Mouse (Mus musculus) cortical plate, adult 2 months (tissue): ENCODE results near the gene Zbtb11. TPM values are rescaled to one million over a fixed set of nuclear protein-coding genes. Genes with fewer than 3 reads are reported as not detected.
A peak's percentile ranks its signal among the peaks of the same experiment; 100 is the strongest.

ENCODE experiments used
- H3K27ac ChIP-seq: fragments of 200-500 bp; 2 replicates; pipeline ENCODE4 v1.5.1; 2012; ENCODE audit warnings: low read length, control low read depth, inconsistent platforms; ENCODE audit not compliant: insufficient read depth
- H3K4me1 ChIP-seq: fragments of 200-500 bp; 2 replicates; pipeline ENCODE4 v1.6.1; 2011; ENCODE audit warnings: low read length; ENCODE audit not compliant: control insufficient read depth, insufficient read depth
- H3K4me3 ChIP-seq: fragments of 200-500 bp; 2 replicates; pipeline ENCODE4 v1.5.1; 2011; ENCODE audit warnings: mild to moderate bottlenecking, low read length, control low read depth; ENCODE audit not compliant: insufficient read depth
- CTCF ChIP-seq: fragments of 200-500 bp; IDR thresholded peaks from 2 replicates; pipeline ENCODE4 v1.5.1; 2011; ENCODE audit warnings: mild to moderate bottlenecking, control low read depth, low read length; ENCODE audit not compliant: insufficient read depth; ENCODE audit errors: extremely low read depth
- POLR2A ChIP-seq: fragments of 200-500 bp; IDR thresholded peaks from 2 replicates; pipeline ENCODE4 v1.6.1; 2011; ENCODE audit warnings: mild to moderate bottlenecking, low read length, control low read depth; ENCODE audit not compliant: insufficient read depth; ENCODE audit errors: extremely low read depth
- polyA plus RNA-seq: library from polyadenylated mRNA; depleted of rRNA; stranded (reverse); fragments of >200 nt; gene quantifications from 2 replicates; pipeline ENCODE4 v1.2.3, GENCODE M21; 2012

Zbtb11 gene
- polyA plus RNA-seq, 1 experiment = 25.8 TPM

GRCm38 (mm10) chr16:55969147-55969546 is 4.5 kb upstream of the Zbtb11 start:
- H3K27ac ChIP-seq = no peak overlapping the region
- peaks cover 3% of the 10 kb centered on the region; the same call in 1 of the 2 replicates for H3K4me1 ChIP-seq
- TF ChIP-seq CTCF (peak; percentile 44), POLR2A (no peak)
- H3K4me3 ChIP-seq = no peak overlapping the region

- TF ChIP-seq POLR2A (no peak), CTCF (no peak)
Observed at GRCm38 (mm10) chr16:55970416-55970815, 3.3 kb upstream of the Zbtb11 start.

GRCm38 (mm10) chr16:55971735-55972615 is 1.7 kb upstream of the Zbtb11 start:
- H3K4me3 ChIP-seq = no peak overlapping the region
- H3K4me1 ChIP-seq = peaks cover 3% of the 10 kb centered on the region; the same call in 1 of the 2 replicates
- TF ChIP-seq CTCF (no peak), POLR2A (no peak)
- no peak overlapping the region for H3K27ac ChIP-seq

More at GRCm38 (mm10) chr16:55970416-55970815, 3.3 kb upstream of the Zbtb11 start:
- Histone ChIP-seq H3K4me3 (no peak overlapping the region), H3K27ac (no peak overlapping the region), H3K4me1 (peaks cover 3% of the 10 kb centered on the region; the same call in 1 of the 2 replicates)

- TF ChIP-seq POLR2A = no peak
- TF ChIP-seq CTCF = no peak
Observed at GRCm38 (mm10) chr16:55972626-55973201, 969 bp upstream of the Zbtb11 start.

GRCm38 (mm10) chr16:55974256-55974902 is 696 bp downstream of the Zbtb11 start:
- TF ChIP-seq POLR2A = peak; percentile 64; the same call in 1 of the 2 replicates
- no peak for TF ChIP-seq CTCF
- peak overlapping the region; percentile 88 for H3K4me3 ChIP-seq
- H3K27ac ChIP-seq = peak overlapping the region; percentile 83
- H3K4me1 ChIP-seq = no peaks in the 10 kb centered on the region; the same call in 1 of the 2 replicates

More at GRCm38 (mm10) chr16:55972626-55973201, 969 bp upstream of the Zbtb11 start:
- Histone ChIP-seq H3K27ac (no peak overlapping the region), H3K4me3 (no peak overlapping the region; the same call in 1 of the 2 replicates), H3K4me1 (no peaks in the 10 kb centered on the region; the same call in 1 of the 2 replicates)

- Histone ChIP-seq H3K4me3 (peak overlapping the region; percentile 88), H3K4me1 (no peaks in the 10 kb centered on the region; the same call in 1 of the 2 replicates)
Observed at GRCm38 (mm10) chr16:55974903-55975285, 1.2 kb downstream of the Zbtb11 start.

GRCm38 (mm10) chr16:55986001-55986400 is 12.3 kb downstream of the Zbtb11 start:
- no peak for TF ChIP-seq POLR2A
- TF ChIP-seq CTCF = no peak
- no peak overlapping the region for H3K27ac ChIP-seq
- H3K4me1 ChIP-seq = no peaks in the 10 kb centered on the region
- no peak overlapping the region for H3K4me3 ChIP-seq

More at GRCm38 (mm10) chr16:55974903-55975285, 1.2 kb downstream of the Zbtb11 start:
- peak overlapping the region; percentile 6; the same call in 1 of the 2 replicates for H3K27ac ChIP-seq
- no peak for TF ChIP-seq CTCF
- no peak for TF ChIP-seq POLR2A

- H3K4me1 ChIP-seq = no peaks in the 10 kb centered on the region
- TF ChIP-seq CTCF = no peak
- no peak for TF ChIP-seq POLR2A
- no peak overlapping the region for H3K27ac ChIP-seq
- no peak overlapping the region for H3K4me3 ChIP-seq
Observed at GRCm38 (mm10) chr16:55990311-55990710, 16.6 kb downstream of the Zbtb11 start.

GRCm38 (mm10) chr16:55994235-55994634 is 20.6 kb downstream of the Zbtb11 start:
- TF ChIP-seq CTCF = no peak
- no peak overlapping the region for H3K4me3 ChIP-seq
- H3K4me1 ChIP-seq = no peaks in the 10 kb centered on the region
- no peak overlapping the region for H3K27ac ChIP-seq

- Histone ChIP-seq H3K4me1 (peaks cover 4% of the 10 kb centered on the region), H3K4me3 (no peak overlapping the region), H3K27ac (0 out of 2 replicates have a peak overlapping the region, but pooled peaks have one; percentile 15)
- no peak for TF ChIP-seq CTCF
Observed at GRCm38 (mm10) chr16:56006798-56007197, 33.1 kb downstream of the Zbtb11 start.
